Mouse (Mus musculus) bone marrow, adult 2 months (tissue): ENCODE measurements around the gene Clec3b.
A peak's percentile ranks its signal among the peaks of the same experiment; 100 is the strongest.

Experiments
- CTCF ChIP-seq: fragments of 200-500 bp; IDR thresholded peaks from 2 replicates; pipeline ENCODE4 v1.5.1; 2011; ENCODE audit warnings: low read length, control low read depth; ENCODE audit not compliant: control insufficient read depth, insufficient read depth
- POLR2A ChIP-seq: fragments of 200-500 bp; IDR thresholded peaks from 2 replicates; pipeline ENCODE4 v1.6.1; 2011; ENCODE audit warnings: low read depth, mild to moderate bottlenecking, control low read depth, low read length, borderline replicate concordance; ENCODE audit not compliant: control insufficient read depth

DNA sequence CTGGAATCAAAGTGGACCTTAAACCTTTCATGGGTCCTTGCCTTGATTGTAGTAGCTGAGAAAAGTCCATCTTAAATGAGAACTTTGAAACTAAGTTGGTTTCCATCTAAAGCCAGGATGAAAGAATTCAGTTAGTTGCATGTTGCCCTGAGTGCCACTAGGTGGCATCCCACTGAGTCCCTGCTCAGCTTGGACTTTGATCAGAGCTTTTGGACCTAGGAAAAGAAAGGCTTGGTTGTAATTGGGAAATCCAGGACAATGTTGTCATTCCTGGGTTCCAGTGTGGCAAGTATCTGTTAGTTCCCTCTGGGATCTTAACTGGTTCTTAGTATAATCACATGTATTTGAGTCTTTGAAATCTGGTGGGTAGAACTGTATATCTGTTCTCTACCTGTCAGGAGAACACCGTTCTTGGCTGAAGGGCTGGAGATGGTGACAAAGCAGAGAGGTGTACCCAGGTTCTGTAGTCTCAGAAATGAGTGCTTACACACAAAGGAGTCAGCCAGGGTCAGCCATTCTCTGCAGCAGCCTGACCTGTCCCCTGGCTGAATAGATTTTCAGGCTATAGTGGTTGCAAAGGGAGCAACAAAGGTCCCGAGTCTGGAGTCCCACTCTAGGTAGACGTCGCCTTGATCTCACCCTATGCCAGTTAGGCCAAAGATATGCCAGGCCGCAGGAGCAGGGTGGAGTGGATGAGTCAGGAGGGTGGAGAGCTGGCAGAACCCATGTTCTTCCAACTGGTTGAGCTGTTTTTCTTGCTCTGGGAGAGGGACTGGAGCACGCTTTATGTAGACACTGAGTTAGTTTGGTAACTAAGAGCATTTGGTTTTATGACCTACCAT lies 27.0 kb upstream of the Clec3b start:
- TF ChIP-seq CTCF (peak; percentile 79), POLR2A (no peak)
